Mouse (Mus musculus) forebrain, embryonic 12.5 days (tissue): ENCODE measurements at regions not wholly inside any gene's neighbourhood (a gene's known extent, or its start where the extent isn't known, plus 50 kb on each side); places are given as distances from the start of the nearest gene placed in this dataset.
"Not testable (repeated sequence)": the region's sequence is repeated elsewhere in the genome, so short reads cannot be mapped to it uniquely, and the experiment has no call there.

Source experiments
- ATAC-seq: fragments of 200-750 bp; cut with Nextera tagmentation; 2 replicates; pipeline ENCODE4 v1.8.0; 2017; ENCODE audit warnings: moderate TSS enrichment; ENCODE audit not compliant: low FRiP score
- H3K27ac ChIP-seq: fragments of 300-500 bp; sonication (generic); 2 replicates; pipeline ENCODE4 v1.5.1; 2016; ENCODE audit warnings: mild to moderate bottlenecking
- H3K27me3 ChIP-seq: fragments of 300-500 bp; sonication (generic); 2 replicates; pipeline ENCODE4 v1.6.1; 2016; ENCODE audit warnings: mild to moderate bottlenecking
- H3K36me3 ChIP-seq: fragments of 300-500 bp; sonication (generic); replicated peaks from 2 replicates; pipeline ENCODE4 v1.6.1; 2016; ENCODE audit warnings: mild to moderate bottlenecking
- H3K4me1 ChIP-seq: fragments of 300-500 bp; sonication (generic); 2 replicates; pipeline ENCODE4 v1.6.1; 2016
- H3K4me2 ChIP-seq: fragments of 300-500 bp; sonication (generic); 2 replicates; pipeline ENCODE4 v1.6.1; 2016; ENCODE audit warnings: mild to moderate bottlenecking, moderate library complexity
- H3K4me3 ChIP-seq: fragments of 300-500 bp; sonication (generic); replicated peaks from 2 replicates; pipeline ENCODE4 v1.5.1; 2016; ENCODE audit warnings: mild to moderate bottlenecking
- H3K9ac ChIP-seq: fragments of 300-500 bp; sonication (generic); 2 replicates; pipeline ENCODE4 v1.6.1; 2016; ENCODE audit warnings: mild to moderate bottlenecking
- H3K9me3 ChIP-seq: fragments of 300-500 bp; sonication (generic); 2 replicates; pipeline ENCODE4 v1.6.1; 2016
- WGBS: fragments of 180-500 bp; shearing (Covaris S2); methylation state at CpG from one replicate; pipeline ENCODE4 v1.1.7; 2016; 5-methylcytosine and 5-hydroxymethylcytosine counted together

GRCm38 (mm10) chr11:12913401-12913800 lies 448.6 kb upstream of the Cobl start:
- H3K4me3 ChIP-seq, H3K4me1 ChIP-seq, H3K9ac ChIP-seq, H3K36me3 ChIP-seq, H3K9me3 ChIP-seq, H3K27ac ChIP-seq, H3K4me2 ChIP-seq, H3K27me3 ChIP-seq, ATAC-seq: not testable (repeated sequence)
- WGBS, result 33% methylated on average over 6 of the region's 6 CpGs

- WGBS, result 84% methylated on average over 1 of the region's 1 CpGs
- H3K9me3 ChIP-seq, result no peaks in the 10 kb centered on the region
These were observed 409.0 kb upstream of the Cobl start for GRCm38 (mm10) chr11:12873712-12874111.

GRCm38 (mm10) chr11:12872802-12873201 lies 408.0 kb upstream of the Cobl start:
- 90% methylated on average over 2 of the region's 2 CpGs for WGBS
- no peaks in the 10 kb centered on the region for H3K4me1 ChIP-seq
- H3K9ac ChIP-seq, result no peak overlapping the region
- ATAC-seq, result no peak
- H3K4me3 ChIP-seq, result no peak overlapping the region
- no peaks in the 10 kb centered on the region for H3K27me3 ChIP-seq
- H3K9me3 ChIP-seq, result no peaks in the 10 kb centered on the region
- no peaks in the 10 kb centered on the region for H3K36me3 ChIP-seq
- no peak overlapping the region for H3K27ac ChIP-seq
- no peak overlapping the region for H3K4me2 ChIP-seq

More at GRCm38 (mm10) chr11:12873712-12874111, 409.0 kb upstream of the Cobl start:
- Histone ChIP-seq H3K4me2 (no peak overlapping the region), H3K27me3 (no peaks in the 10 kb centered on the region), H3K36me3 (no peaks in the 10 kb centered on the region), H3K4me3 (no peak overlapping the region), H3K9ac (no peak overlapping the region), H3K27ac (no peak overlapping the region), H3K4me1 (no peaks in the 10 kb centered on the region)
- no peak for ATAC-seq

GRCm38 (mm10) chr11:12872399-12872798 lies 407.6 kb upstream of the Cobl start:
- H3K9me3 ChIP-seq, result no peaks in the 10 kb centered on the region
- 65% methylated on average over 1 of the region's 1 CpGs for WGBS
- no peak overlapping the region for H3K4me2 ChIP-seq
- no peaks in the 10 kb centered on the region for H3K4me1 ChIP-seq
- no peak overlapping the region for H3K27ac ChIP-seq
- no peak overlapping the region for H3K9ac ChIP-seq
- H3K4me3 ChIP-seq, result no peak overlapping the region
- H3K27me3 ChIP-seq, result no peaks in the 10 kb centered on the region
- no peak for ATAC-seq
- no peaks in the 10 kb centered on the region for H3K36me3 ChIP-seq

- no peaks in the 10 kb centered on the region for H3K36me3 ChIP-seq
- no peak overlapping the region for H3K27ac ChIP-seq
- no peak overlapping the region for H3K4me2 ChIP-seq
- H3K27me3 ChIP-seq, result no peaks in the 10 kb centered on the region
- H3K9me3 ChIP-seq, result no peaks in the 10 kb centered on the region
- ATAC-seq, result no peak
- H3K9ac ChIP-seq, result no peak overlapping the region
- H3K4me1 ChIP-seq, result no peaks in the 10 kb centered on the region
- no peak overlapping the region for H3K4me3 ChIP-seq
These were observed 402.8 kb upstream of the Cobl start for GRCm38 (mm10) chr11:12867541-12867940.

- 87% methylated on average over 2 of the region's 2 CpGs for WGBS
- Histone ChIP-seq H3K27me3 (no peaks in the 10 kb centered on the region), H3K4me3 (no peak overlapping the region), H3K4me1 (no peaks in the 10 kb centered on the region), H3K4me2 (no peak overlapping the region), H3K27ac (no peak overlapping the region), H3K9ac (no peak overlapping the region), H3K36me3 (no peaks in the 10 kb centered on the region), H3K9me3 (no peaks in the 10 kb centered on the region)
- ATAC-seq, result no peak
These were observed 400.4 kb upstream of the Cobl start for GRCm38 (mm10) chr11:12865034-12865620.

- 86% methylated on average over 1 of the region's 1 CpGs for WGBS
- Histone ChIP-seq H3K4me1 (no peaks in the 10 kb centered on the region), H3K9me3 (no peaks in the 10 kb centered on the region), H3K4me2 (no peak overlapping the region), H3K36me3 (no peaks in the 10 kb centered on the region), H3K9ac (no peak overlapping the region), H3K27me3 (no peaks in the 10 kb centered on the region), H3K4me3 (no peak overlapping the region), H3K27ac (no peak overlapping the region)
- peak; percentile 60 for ATAC-seq
These were observed 394.7 kb upstream of the Cobl start for GRCm38 (mm10) chr11:12859344-12859930.

- peak; percentile 69 for ATAC-seq
- Histone ChIP-seq H3K27me3 (no peaks in the 10 kb centered on the region), H3K27ac (no peak overlapping the region), H3K9me3 (no peaks in the 10 kb centered on the region), H3K36me3 (no peaks in the 10 kb centered on the region), H3K4me1 (no peaks in the 10 kb centered on the region), H3K4me2 (no peak overlapping the region), H3K4me3 (no peak overlapping the region), H3K9ac (no peak overlapping the region)
- 90% methylated on average over 2 of the region's 2 CpGs for WGBS
These were observed 393.6 kb upstream of the Cobl start for GRCm38 (mm10) chr11:12858274-12858884.

GRCm38 (mm10) chr11:12857358-12858199 lies 392.8 kb upstream of the Cobl start:
- no peak overlapping the region for H3K4me3 ChIP-seq
- no peak overlapping the region for H3K4me2 ChIP-seq
- peak; percentile 34 for ATAC-seq
- H3K4me1 ChIP-seq, result no peaks in the 10 kb centered on the region
- H3K36me3 ChIP-seq, result no peaks in the 10 kb centered on the region
- no peak overlapping the region for H3K9ac ChIP-seq
- H3K9me3 ChIP-seq, result no peaks in the 10 kb centered on the region
- 89% methylated on average over 6 of the region's 6 CpGs for WGBS
- H3K27ac ChIP-seq, result no peak overlapping the region
- no peaks in the 10 kb centered on the region for H3K27me3 ChIP-seq

- H3K4me3 ChIP-seq, result no peak overlapping the region
- H3K36me3 ChIP-seq, result no peaks in the 10 kb centered on the region
- H3K4me2 ChIP-seq, result no peak overlapping the region
- no peaks in the 10 kb centered on the region for H3K9me3 ChIP-seq
- no peak overlapping the region for H3K9ac ChIP-seq
- no peak overlapping the region for H3K27ac ChIP-seq
- ATAC-seq, result no peak
- no peaks in the 10 kb centered on the region for H3K4me1 ChIP-seq
- no peaks in the 10 kb centered on the region for H3K27me3 ChIP-seq
These were observed 383.0 kb upstream of the Cobl start for GRCm38 (mm10) chr11:12847793-12848192.

GRCm38 (mm10) chr11:12843631-12844423 lies 379.1 kb upstream of the Cobl start:
- no peaks in the 10 kb centered on the region for H3K9me3 ChIP-seq
- H3K4me1 ChIP-seq, result no peaks in the 10 kb centered on the region
- no peak overlapping the region for H3K4me3 ChIP-seq
- no peak overlapping the region for H3K9ac ChIP-seq
- no peak for ATAC-seq
- no peaks in the 10 kb centered on the region for H3K36me3 ChIP-seq
- H3K27me3 ChIP-seq, result no peaks in the 10 kb centered on the region
- H3K4me2 ChIP-seq, result no peak overlapping the region
- H3K27ac ChIP-seq, result no peak overlapping the region

GRCm38 (mm10) chr11:12841393-12841792 lies 376.6 kb upstream of the Cobl start:
- H3K4me3 ChIP-seq, result no peak overlapping the region
- H3K9me3 ChIP-seq, result no peaks in the 10 kb centered on the region
- H3K4me1 ChIP-seq, result no peaks in the 10 kb centered on the region
- WGBS, result 96% methylated on average over 2 of the region's 2 CpGs
- H3K4me2 ChIP-seq, result no peak overlapping the region
- H3K36me3 ChIP-seq, result no peaks in the 10 kb centered on the region
- no peak overlapping the region for H3K9ac ChIP-seq
- H3K27ac ChIP-seq, result no peak overlapping the region
- H3K27me3 ChIP-seq, result no peaks in the 10 kb centered on the region
- no peak for ATAC-seq
